Mouse (Mus musculus) liver, embryonic 14.5 days (tissue): ENCODE data around the gene Tagln2.

Experiments
- CTCF ChIP-seq: IDR thresholded peaks from 2 replicates; pipeline ENCODE4 v1.5.1; 2016; ENCODE audit warnings: antibody characterized with exemption, low read depth, control low read depth
- EP300 ChIP-seq: IDR thresholded peaks from 2 replicates; pipeline ENCODE4 v1.6.1; 2016; ENCODE audit warnings: antibody characterized with exemption, low read depth

GRCm38 (mm10) chr1:172508172-172508571, 8.3 kb downstream of the Tagln2 start:
- TF ChIP-seq CTCF (no peak), EP300 (no peak)
